Comparison of ENCODE assay signal across 9 mouse cellular contexts in genomic region chr16:20715161-20715560, GRCm38 (mm10). TPM values are rescaled to one million over a fixed set of nuclear protein-coding genes. Genes with fewer than 3 reads are reported as not detected.
DNase-seq lines count a peak whose midpoint lies in the region; ATAC-seq and TF ChIP-seq lines count a peak whose summit lies in the region.
"Had no signal": no experiment of that assay in that cellular context is flagged by ENCODE, and none has a peak within 500 bp of the region (broad histone marks: within the 10 kb centered on the region; RNA-seq: fewer than 3 reads in every experiment).

No protein-coding gene starts in this region.

- H3K27ac ChIP-seq in CH12.LX (ENCODE audit: insufficient read depth, low read depth) = no peak overlapping the region
- H3K27ac ChIP-seq in forebrain, embryonic 15.5 days (replicated peaks) = no peak overlapping the region
- peak overlapping the region; percentile 91 for H3K27ac ChIP-seq in liver, embryonic 15.5 days (replicated peaks)

- 56% methylated on average over 2 of the region's 2 CpGs for WGBS in forebrain, embryonic 15.5 days
- WGBS in liver, embryonic 15.5 days (ENCODE audit: insufficient replicate concordance) = 63% methylated on average over 2 of the region's 2 CpGs

- dilution Hi-C loops in CH12.LX (cut with MboI; ENCODE audit: extremely low pct_ligation_motif_present, extremely low pct_unique_long_range_greater_than_20kb, low sequenced_read_pairs) = no loop called here

- peaks cover 47% of the 10 kb centered on the region for H3K36me3 ChIP-seq in erythroblast, embryonic 14.5 days (ENCODE audit: control insufficient read depth)
- peaks cover 4 to 18% of the 10 kb centered on the region in 2 experiments for H3K36me3 ChIP-seq in CH12.LX (replicated peaks in 1 of 2; ENCODE audit: control insufficient read depth in 1 of 2, insufficient read depth in 1 of 2, low read length in 1 of 2)
- peaks cover 12% of the 10 kb centered on the region for H3K36me3 ChIP-seq in forebrain, embryonic 15.5 days
- H3K36me3 ChIP-seq in liver, embryonic 15.5 days (replicated peaks) = peaks cover 30% of the 10 kb centered on the region

- peak overlapping the region; percentile 98 for H3K4me2 ChIP-seq in CH12.LX (ENCODE audit: insufficient read depth, low read depth, poor library complexity, severe bottlenecking)
- peak overlapping the region; percentile 90 for H3K4me2 ChIP-seq in forebrain, embryonic 15.5 days (replicated peaks)
- peak overlapping the region; percentile 100 for H3K4me2 ChIP-seq in liver, embryonic 15.5 days

- TF ChIP-seq CTCF in CH12.LX (conservative IDR thresholded peaks at IDR 0.05 in 1 of 2, IDR thresholded peaks at IDR 0.05 in 1 of 2; ENCODE audit: low read depth in 2 of 2, low read length in 2 of 2) = no peak

- H3K4me1 ChIP-seq in erythroblast, embryonic 14.5 days (ENCODE audit: control insufficient read depth) = peaks cover 87% of the 10 kb centered on the region
- H3K4me1 ChIP-seq in CH12.LX (ENCODE audit: control insufficient read depth in 1 of 2, insufficient read depth in 2 of 2) = peaks cover 7 to 27% of the 10 kb centered on the region in 2 experiments; a peak in 3 of 4 replicates
- peaks cover 40% of the 10 kb centered on the region for H3K4me1 ChIP-seq in forebrain, embryonic 15.5 days
- H3K4me1 ChIP-seq in liver, embryonic 15.5 days (replicated peaks) = peaks cover 85% of the 10 kb centered on the region

- no peak for ATAC-seq in erythroblast, adult 5-6 weeks (replicated peaks; ENCODE audit: low FRiP score, poor library complexity, severe bottlenecking)
- ATAC-seq in forebrain, embryonic 15.5 days (replicated peaks) = no peak
- no peak for ATAC-seq in liver, embryonic 15.5 days (ENCODE audit: insufficient read depth)

- no peak for TF ChIP-seq POLR2A in CH12.LX (IDR thresholded peaks at IDR 0.05; ENCODE audit: low read depth, low read length)

- in situ Hi-C loops in CH12.LX (cut with MboI; ENCODE audit: low pct_ligation_motif_present, low pct_unique_long_range_greater_than_20kb, low sequenced_read_pairs) = loop anchor here (5.0 to 10.0 kb wide), 2 partner anchors 47 to 180 kb away; no protein-coding TSS in a partner anchor

- H3K4me3 ChIP-seq in erythroblast, embryonic 14.5 days (replicated peaks) = peak overlapping the region; percentile 80
- peak overlapping the region; percentile 59 to 88 (median 65) for H3K4me3 ChIP-seq in CH12.LX (replicated peaks in 1 of 3; ENCODE audit: low read depth in 2 of 3, low read length in 2 of 3, poor library complexity in 1 of 3)
- H3K4me3 ChIP-seq in forebrain, embryonic 15.5 days = peak overlapping the region; percentile 72
- H3K4me3 ChIP-seq in liver, embryonic 15.5 days (replicated peaks) = peak overlapping the region; percentile 77

- no peak for TF ChIP-seq EP300 in CH12.LX (IDR thresholded peaks at IDR 0.05; ENCODE audit: low read length)

- H3K27me3 ChIP-seq in erythroblast, embryonic 14.5 days (ENCODE audit: control insufficient read depth) = no peaks in the 10 kb centered on the region
- peaks cover 11% of the 10 kb centered on the region for H3K27me3 ChIP-seq in CH12.LX (replicated peaks)
- H3K27me3 ChIP-seq in forebrain, embryonic 15.5 days = no peaks in the 10 kb centered on the region
- no peaks in the 10 kb centered on the region for H3K27me3 ChIP-seq in liver, embryonic 15.5 days

- H3K9me3 ChIP-seq in erythroblast, embryonic 14.5 days (ENCODE audit: control insufficient read depth, low read length) = no peaks in the 10 kb centered on the region
- H3K9me3 ChIP-seq in CH12.LX (replicated peaks; ENCODE audit: low read length) = no peaks in the 10 kb centered on the region
- H3K9me3 ChIP-seq in forebrain, embryonic 15.5 days = no peaks in the 10 kb centered on the region
- H3K9me3 ChIP-seq in liver, embryonic 15.5 days (replicated peaks) = no peaks in the 10 kb centered on the region

- no peak for TF ChIP-seq RAD21 in CH12.LX (IDR thresholded peaks at IDR 0.05; ENCODE audit: low read depth, low read length)

- peak overlapping the region; percentile 76; the same call in 1 of the 2 replicates for H3K9ac ChIP-seq in CH12.LX (ENCODE audit: insufficient read depth, low read depth)
- peak overlapping the region; percentile 85 for H3K9ac ChIP-seq in forebrain, embryonic 15.5 days (replicated peaks)
- H3K9ac ChIP-seq in liver, embryonic 15.5 days = peak overlapping the region; percentile 74

- intact Hi-C loops in left cerebral cortex, postnatal 4 days (cut with DNase I) = loop anchor here (5.0 kb wide), 1 partner anchor 477 kb away; no protein-coding TSS in a partner anchor

- DNase-seq in CH12.LX (ENCODE audit: extremely low read depth) = no peak
- no peak for DNase-seq in adrenal gland, postnatal 14 days
- no peak for DNase-seq in left cerebral cortex, adult 9 months (ENCODE audit: low spot score in 2 of 2)
- no peak for DNase-seq in left cerebral cortex, postnatal 4 days

- H3K79me2 ChIP-seq in CH12.LX (replicated peaks; ENCODE audit: control insufficient read depth, extremely low read depth, insufficient read depth, poor library complexity, severe bottlenecking) = peaks cover 10% of the 10 kb centered on the region

TF ChIP-seq in CH12.LX, 34 proteins besides CTCF, POLR2A, EP300 and RAD21:
- TF ChIP-seq ZMIZ1 (IDR thresholded peaks at IDR 0.05; ENCODE audit: low read depth, low read length) = no peak
- no peak for TF ChIP-seq MEF2A (IDR thresholded peaks at IDR 0.05; ENCODE audit: borderline replicate concordance, low read depth, low read length)
- TF ChIP-seq CHD2 (IDR thresholded peaks at IDR 0.05; ENCODE audit: low read length) = no peak
- no peak for TF ChIP-seq MAZ (IDR thresholded peaks at IDR 0.05; ENCODE audit: low read depth, low read length)
- TF ChIP-seq NELFE (IDR thresholded peaks at IDR 0.05; ENCODE audit: low read depth, low read length) = no peak
- no peak for TF ChIP-seq MAX (IDR thresholded peaks at IDR 0.05; ENCODE audit: low read length)
- TF ChIP-seq JUND (conservative IDR thresholded peaks at IDR 0.05; ENCODE audit: low read depth, low read length) = no peak
- TF ChIP-seq IRF4 (IDR thresholded peaks at IDR 0.05; ENCODE audit: low read depth, low read length) = no peak

RNA-seq across cellular contexts. Expression of gene Polr2h, which starts 2.3 kb away (rescaled TPM):
- 0.25 TPM in 1 of 2 replicates, not detected in the other for polyA plus RNA-seq in erythroblast, embryonic 14.5 days (2012)
- 7.9 and 15.9 TPM in 2 replicates for total RNA-seq in erythroblast, adult 5-6 weeks (2015; ENCODE audit: low replicate concordance)
- 4.0 and 4.3 TPM in 2 replicates for total RNA-seq in erythroblast, adult 5-6 weeks (2017; ENCODE audit: low replicate concordance)
- total RNA-seq in CH12.LX (2012; rRNA removed) (157 and 189 TPM in 2 replicates), CH12.LX (2014; rRNA removed) (183 and 189 TPM in 2 replicates)
- 117 and 146 TPM in 2 replicates for polyA plus RNA-seq in CH12.LX (2012; ENCODE audit: insufficient read length, low read depth)
- polyA plus RNA-seq in forebrain, embryonic 15.5 days (2015; fragmentation: Nextera tagmentation; extraction: Ambion mirVana) = 86.4 and 96.1 TPM in 2 replicates
- 36.4 and 39.3 TPM in 2 replicates for polyA plus RNA-seq in liver, embryonic 15.5 days (2015; fragmentation: Nextera tagmentation; extraction: Ambion mirVana)
- total RNA-seq in adrenal gland, postnatal 14 days (2021) = 33.1 and 34.3 TPM in 2 replicates
- 10 to 100 TPM; 30.5 to 32.0 TPM for total RNA-seq in left cerebral cortex, postnatal 4 days (2021)

RNA-seq across cellular contexts. Expression of gene Clcn2, which starts 2.4 kb away (rescaled TPM):
- 1.8 and 3.3 TPM in 2 replicates for polyA plus RNA-seq in erythroblast, embryonic 14.5 days (2012)
- 1.7 and 5.0 TPM in 2 replicates for total RNA-seq in erythroblast, adult 5-6 weeks (2015; ENCODE audit: low replicate concordance)
- total RNA-seq in erythroblast, adult 5-6 weeks (2017; ENCODE audit: low replicate concordance) = 3.3 and 8.9 TPM in 2 replicates
- total RNA-seq in CH12.LX (2012; rRNA removed) = 4.2 and 4.5 TPM in 2 replicates
- 1.2 and 1.4 TPM in 2 replicates for total RNA-seq in CH12.LX (2014; rRNA removed)
- polyA plus RNA-seq in CH12.LX (2012; ENCODE audit: insufficient read length, low read depth) = 3.5 and 4.1 TPM in 2 replicates
- polyA plus RNA-seq in forebrain, embryonic 15.5 days (2015; fragmentation: Nextera tagmentation; extraction: Ambion mirVana) = 19.2 and 19.8 TPM in 2 replicates
- polyA plus RNA-seq in liver, embryonic 15.5 days (2015; fragmentation: Nextera tagmentation; extraction: Ambion mirVana) = 9.5 and 13.7 TPM in 2 replicates
- total RNA-seq in adrenal gland, postnatal 14 days (2021) = 19.5 and 26.8 TPM in 2 replicates
- total RNA-seq in left cerebral cortex, postnatal 4 days (2021) = 10 to 100 TPM; 38.8 to 40.3 TPM

RNA-seq across cellular contexts. Expression of gene Chrd, which starts 17.8 kb away (rescaled TPM):
- polyA plus RNA-seq in erythroblast, embryonic 14.5 days (2012) = not detected in 2 replicates
- not detected in 2 replicates for total RNA-seq in erythroblast, adult 5-6 weeks (2015; ENCODE audit: low replicate concordance)
- not detected in 2 replicates for total RNA-seq in erythroblast, adult 5-6 weeks (2017; ENCODE audit: low replicate concordance)
- total RNA-seq in CH12.LX (2012; rRNA removed) (not detected in 2 replicates), CH12.LX (2014; rRNA removed) (not detected in 2 replicates)
- not detected in 2 replicates for polyA plus RNA-seq in CH12.LX (2012; ENCODE audit: insufficient read length, low read depth)
- polyA plus RNA-seq in forebrain, embryonic 15.5 days (2015; fragmentation: Nextera tagmentation; extraction: Ambion mirVana) = 3.5 and 3.7 TPM in 2 replicates
- polyA plus RNA-seq in liver, embryonic 15.5 days (2015; fragmentation: Nextera tagmentation; extraction: Ambion mirVana) = 0.37 and 0.47 TPM in 2 replicates
- total RNA-seq in adrenal gland, postnatal 14 days (2021) = 5.2 and 5.9 TPM in 2 replicates
- total RNA-seq in left cerebral cortex, postnatal 4 days (2021) = 10 to 100 TPM; 15.4 to 18.6 TPM
- total RNA-seq: megakaryocyte progenitor cell, adult 5-6 weeks had no signal

RNA-seq across cellular contexts. Expression of gene Thpo, which starts 19.1 kb away (rescaled TPM):
- polyA plus RNA-seq in erythroblast, embryonic 14.5 days (2012) = not detected in 2 replicates
- not detected in 2 replicates for total RNA-seq in erythroblast, adult 5-6 weeks (2015; ENCODE audit: low replicate concordance)
- not detected in 2 replicates for total RNA-seq in erythroblast, adult 5-6 weeks (2017; ENCODE audit: low replicate concordance)
- total RNA-seq in CH12.LX (2012; rRNA removed) (0.08 TPM in 2 replicates), CH12.LX (2014; rRNA removed) (0.19 TPM in 2 replicates)
- 0.71 and 1.0 TPM in 2 replicates for polyA plus RNA-seq in CH12.LX (2012; ENCODE audit: insufficient read length, low read depth)
- 0.80 and 0.91 TPM in 2 replicates for polyA plus RNA-seq in forebrain, embryonic 15.5 days (2015; fragmentation: Nextera tagmentation; extraction: Ambion mirVana)
- 5.0 and 5.6 TPM in 2 replicates for polyA plus RNA-seq in liver, embryonic 15.5 days (2015; fragmentation: Nextera tagmentation; extraction: Ambion mirVana)
- total RNA-seq in adrenal gland, postnatal 14 days (2021) = 0.71 and 2.8 TPM in 2 replicates
- 1 to 10 TPM; 1.2 to 2.3 TPM for total RNA-seq in left cerebral cortex, postnatal 4 days (2021)
- total RNA-seq: megakaryocyte progenitor cell, adult 5-6 weeks had no signal

RNA-seq across cellular contexts. Expression of gene Fam131a, which starts 22.1 kb away (rescaled TPM):
- polyA plus RNA-seq in erythroblast, embryonic 14.5 days (2012) = 0.26 and 0.29 TPM in 2 replicates
- not detected in 2 replicates for total RNA-seq in erythroblast, adult 5-6 weeks (2015; ENCODE audit: low replicate concordance)
- total RNA-seq in erythroblast, adult 5-6 weeks (2017; ENCODE audit: low replicate concordance) = 0.26 and 0.70 TPM in 2 replicates
- total RNA-seq in CH12.LX (2012; rRNA removed) = 1.0 and 1.3 TPM in 2 replicates
- 0.50 and 0.77 TPM in 2 replicates for total RNA-seq in CH12.LX (2014; rRNA removed)
- polyA plus RNA-seq in CH12.LX (2012; ENCODE audit: insufficient read length, low read depth) = 0.67 and 1.4 TPM in 2 replicates
- polyA plus RNA-seq in forebrain, embryonic 15.5 days (2015; fragmentation: Nextera tagmentation; extraction: Ambion mirVana) = 51.8 and 54.4 TPM in 2 replicates
- 1.3 and 1.8 TPM in 2 replicates for polyA plus RNA-seq in liver, embryonic 15.5 days (2015; fragmentation: Nextera tagmentation; extraction: Ambion mirVana)
- 12.5 and 12.6 TPM in 2 replicates for total RNA-seq in adrenal gland, postnatal 14 days (2021)
- total RNA-seq in left cerebral cortex, postnatal 4 days (2021) = 100 to 1,000 TPM; 101 to 115 TPM
- total RNA-seq: megakaryocyte progenitor cell, adult 5-6 weeks had no signal
